Mouse (Mus musculus): ENCODE results near the gene Thegl. TPM values are rescaled to one million over a fixed set of nuclear protein-coding genes. Genes with fewer than 3 reads are reported as not detected.
"Not testable (repeated sequence)": the region's sequence is repeated elsewhere in the genome, so short reads cannot be mapped to it uniquely, and the experiment has no call there.

Thegl gene
- total RNA-seq, 2 experiments from 2014 or later, result not detected

DNA sequence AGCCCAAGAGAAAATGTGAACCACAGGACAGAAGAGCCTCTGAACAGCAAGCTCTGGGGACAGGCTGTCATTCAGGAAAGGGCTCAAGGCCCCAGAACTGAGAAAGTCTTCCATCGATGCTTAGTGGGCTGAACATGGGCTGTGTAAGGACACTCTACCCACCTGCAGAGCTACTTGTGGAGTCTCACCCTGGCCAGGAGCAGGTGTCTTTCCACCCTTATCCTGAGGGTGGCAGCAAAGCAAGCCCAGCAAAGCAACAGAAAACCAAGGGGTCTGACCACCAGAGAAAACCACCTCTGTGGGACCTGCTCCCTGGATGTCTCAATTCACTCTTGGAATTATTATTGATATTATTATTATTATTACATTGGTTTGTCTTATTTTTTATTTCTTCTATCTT lies 73.5 kb downstream of the Thegl start:
- TF ChIP-seq CTCF (IDR thresholded peaks at IDR 0.05), result peak; percentile 92
- DNase-seq, result peak; percentile 63
- H3K27ac ChIP-seq, result no peak overlapping the region

DNA sequence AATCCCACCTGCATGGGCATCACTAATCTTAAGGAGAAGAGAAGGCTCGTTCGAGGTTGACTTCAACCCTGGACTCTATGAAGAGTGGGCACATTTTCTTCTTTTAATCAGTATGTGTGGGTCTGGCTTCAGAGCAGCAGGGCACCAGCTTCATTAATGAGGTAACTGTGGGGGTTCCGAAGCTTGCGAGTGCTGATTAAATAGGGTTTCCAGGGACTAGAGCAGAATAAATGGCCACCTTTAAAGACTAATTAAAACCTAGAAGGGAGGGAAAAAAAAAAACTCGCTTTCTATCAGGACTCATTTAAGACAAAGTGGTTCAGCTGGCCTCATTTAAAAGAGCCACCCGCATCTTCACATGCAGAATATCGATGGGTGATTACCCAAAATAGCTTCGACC lies 74.1 kb downstream of the Thegl start:
- intact Hi-C loops (cut with DNase I), result loop anchor here (1.0 kb wide), 2 partner anchors 80 to 127 kb away; no protein-coding TSS in a partner anchor
- Histone ChIP-seq H3K4me3 (no peak overlapping the region), H3K27ac (no peak overlapping the region)
- DNase-seq, result no peak
- TF ChIP-seq CTCF (IDR thresholded peaks at IDR 0.05), result no peak

More for the DNA sequence above, 73.5 kb downstream of the Thegl start:
- no peak overlapping the region for H3K4me3 ChIP-seq
- intact Hi-C loops (cut with DNase I), result loop anchor here (1.0 kb wide), 2 partner anchors 81 to 128 kb away; no protein-coding TSS in a partner anchor

GRCm38 (mm10) chr5:77090521-77091096 lies 74.8 kb downstream of the Thegl start:
- DNase-seq, result no peak
- no peak for TF ChIP-seq CTCF (IDR thresholded peaks at IDR 0.05)
- Histone ChIP-seq H3K27ac (peak overlapping the region; percentile 12; the same call in 1 of the 2 replicates), H3K4me3 (no peak overlapping the region)
- intact Hi-C loops (cut with DNase I), result no loop called here

DNA sequence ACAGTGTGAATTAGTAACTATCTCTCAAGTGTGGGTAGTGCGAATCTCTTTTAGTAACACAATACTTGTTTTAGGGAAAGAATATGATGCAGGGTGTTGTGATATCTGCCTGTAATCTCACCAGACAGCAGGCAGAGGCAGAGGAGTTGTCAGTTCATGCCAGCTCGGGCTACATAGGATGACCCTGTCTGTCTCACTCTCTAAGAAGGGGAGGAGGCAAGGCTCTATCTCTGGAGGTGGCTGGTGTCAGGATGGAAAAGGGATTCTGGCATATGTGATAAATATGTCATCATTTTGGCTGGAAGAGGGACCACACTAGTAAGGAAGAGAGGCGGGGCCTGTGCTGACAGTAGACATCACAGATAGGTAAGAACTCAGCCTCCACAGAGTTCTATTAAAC lies 76.1 kb downstream of the Thegl start:
- DNase-seq, result no peak
- Histone ChIP-seq H3K27ac (no peak overlapping the region), H3K4me3 (no peak overlapping the region)
- no peak for TF ChIP-seq CTCF (IDR thresholded peaks at IDR 0.05)
- intact Hi-C loops (cut with DNase I), result no loop called here

GRCm38 (mm10) chr5:77092531-77092930 lies 76.7 kb downstream of the Thegl start:
- TF ChIP-seq CTCF (IDR thresholded peaks at IDR 0.05), result no peak
- intact Hi-C loops (cut with DNase I), result no loop called here
- no peak for DNase-seq
- Histone ChIP-seq H3K4me3 (peak overlapping the region; percentile 43), H3K27ac (0 out of 2 replicates have a peak overlapping the region, but pooled peaks have one; percentile 0)

DNA sequence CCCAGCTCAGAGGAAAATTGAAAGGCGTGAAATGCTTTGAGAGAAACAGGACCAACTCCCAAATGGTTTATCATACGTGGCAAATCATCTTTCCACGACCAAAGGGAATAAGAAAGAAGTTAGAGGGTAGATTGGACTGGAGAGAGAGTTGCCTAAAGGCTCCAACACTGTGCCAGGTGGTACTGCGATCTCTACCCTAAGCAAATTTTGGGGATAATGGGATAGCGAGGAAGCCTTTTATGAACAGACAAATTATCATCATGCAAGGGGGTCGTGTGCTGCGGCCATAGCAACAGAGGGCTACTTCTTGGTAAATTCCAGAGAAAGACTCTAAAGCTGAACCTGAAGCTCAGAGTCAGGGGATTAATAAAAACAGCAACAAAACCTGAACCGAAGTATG lies 78.1 kb downstream of the Thegl start:
- intact Hi-C loops (cut with DNase I), result loop anchor here (2.0 kb wide), 1 partner anchor 21 kb away; the partner anchor contains the start of gene Hopx

GRCm38 (mm10) chr5:77094510-77095491 lies 79.0 kb downstream of the Thegl start:
- Histone ChIP-seq H3K27ac (peak overlapping the region; percentile 80), H3K4me3 (peak overlapping the region; percentile 84)
- intact Hi-C loops (cut with DNase I), result loop anchor here (2.0 kb wide), 1 partner anchor 20 kb away; the partner anchor contains the start of gene Hopx
- peak; percentile 86 for DNase-seq
- no peak for TF ChIP-seq CTCF (IDR thresholded peaks at IDR 0.05)

More for the DNA sequence above, 78.1 kb downstream of the Thegl start:
- no peak for DNase-seq
- no peak for TF ChIP-seq CTCF (IDR thresholded peaks at IDR 0.05)
- Histone ChIP-seq H3K4me3 (peak overlapping the region; percentile 84), H3K27ac (peak overlapping the region; percentile 58)

- H3K27ac ChIP-seq; H3K4me3 ChIP-seq; DNase-seq; intact Hi-C loops (cut with DNase I): not testable (repeated sequence)
Observed at GRCm38 (mm10) chr5:77096194-77096593, 80.4 kb downstream of the Thegl start.

DNA sequence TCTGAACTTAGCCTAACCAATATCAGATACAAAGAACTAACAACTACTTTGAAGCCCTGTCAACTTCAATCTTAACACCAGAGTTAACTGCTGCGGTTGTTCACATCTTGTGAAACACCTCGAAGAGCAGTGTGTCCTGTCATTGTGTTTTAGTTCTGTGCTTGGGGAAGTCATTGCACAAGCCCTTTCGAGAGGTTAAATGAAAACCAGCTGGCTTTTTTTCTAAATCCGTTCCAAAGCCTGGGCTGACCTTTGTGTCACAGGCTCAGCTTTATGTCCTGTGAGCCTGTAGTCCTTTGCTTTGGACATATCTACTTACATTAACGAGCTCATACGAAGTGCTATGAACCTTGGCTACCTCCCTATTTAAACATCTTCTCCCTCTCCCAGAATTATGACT lies 81.9 kb downstream of the Thegl start:
- Histone ChIP-seq H3K27ac (no peak overlapping the region), H3K4me3 (no peak overlapping the region)
- no peak for TF ChIP-seq CTCF (IDR thresholded peaks at IDR 0.05)
- DNase-seq, result no peak
- intact Hi-C loops (cut with DNase I), result no loop called here

- no peak for DNase-seq
- Histone ChIP-seq H3K27ac (peak overlapping the region; percentile 9; the same call in 1 of the 2 replicates), H3K4me3 (no peak overlapping the region)
- intact Hi-C loops (cut with DNase I), result no loop called here
- TF ChIP-seq CTCF (IDR thresholded peaks at IDR 0.05), result no peak
Observed at GRCm38 (mm10) chr5:77098874-77099273, 83.1 kb downstream of the Thegl start.

GRCm38 (mm10) chr5:77099317-77099996 lies 83.6 kb downstream of the Thegl start:
- Histone ChIP-seq H3K4me3 (no peak overlapping the region), H3K27ac (peak overlapping the region; percentile 9; the same call in 1 of the 2 replicates)
- intact Hi-C loops (cut with DNase I), result no loop called here
- DNase-seq, result peak; percentile 25
- no peak for TF ChIP-seq CTCF (IDR thresholded peaks at IDR 0.05)

- no peak overlapping the region for H3K4me3 ChIP-seq
- intact Hi-C loops (cut with DNase I), result no loop called here
- peak overlapping the region; percentile 56 for H3K27ac ChIP-seq
- no peak for TF ChIP-seq CTCF (IDR thresholded peaks at IDR 0.05)
- DNase-seq, result no peak
Observed at GRCm38 (mm10) chr5:77099997-77100380, 84.2 kb downstream of the Thegl start.

Measured in gastrocnemius, adult 2 months (tissue).